Mouse (Mus musculus) MEL (cell line): ENCODE measurements at regions not wholly inside any gene's neighbourhood (a gene's known extent, or its start where the extent isn't known, plus 50 kb on each side); places are given as distances from the start of the nearest gene placed in this dataset.

Source experiments
- DNase-seq: peaks from one replicate; pipeline ENCODE4 v3.0.0; 2011; ENCODE audit warnings: low read depth, low spot score
- H3K27ac ChIP-seq: 2 replicates; pipeline ENCODE4 v1.5.1; 2012; ENCODE audit warnings: low read depth, mild to moderate bottlenecking, control low read depth, low read length, moderate library complexity; ENCODE audit not compliant: control insufficient read depth
- H3K27me3 ChIP-seq, 2 experiments: fragments of 150-350 bp in 1 of 2; sonication (generic) in 1 of 2; 2 replicates each; pipeline ENCODE4 v1.6.1; 2012; ENCODE audit warnings: low read length in 2 of 2, mild to moderate bottlenecking in 2 of 2, improper control_type of control experiment in 1 of 2, moderate library complexity in 1 of 2; ENCODE audit not compliant: insufficient read depth in 2 of 2, control insufficient read depth in 1 of 2
- H3K36me3 ChIP-seq, 2 experiments: 2 replicates each; pipeline ENCODE4 v1.6.1; 2012 to 2014; ENCODE audit warnings: low read length in 2 of 2, improper control_type of control experiment in 1 of 2, inconsistent platforms in 1 of 2, mild to moderate bottlenecking in 1 of 2; ENCODE audit not compliant: insufficient read depth in 2 of 2, control insufficient read depth in 1 of 2
- H3K4me1 ChIP-seq, 2 experiments: fragments of 150-350 bp in 1 of 2; sonication (generic) in 1 of 2; 2 replicates each; pipeline ENCODE4 v1.6.1; 2012; ENCODE audit warnings: low read length in 2 of 2, improper control_type of control experiment in 1 of 2, mild to moderate bottlenecking in 1 of 2; ENCODE audit not compliant: insufficient read depth in 2 of 2, control insufficient read depth in 1 of 2
- H3K4me3 ChIP-seq, 2 experiments: fragments of 150-350 bp in 1 of 2; sonication (generic) in 1 of 2; 2 replicates each; pipeline ENCODE4 v1.5.1; 2012; ENCODE audit warnings: low read depth in 2 of 2, low read length in 2 of 2, mild to moderate bottlenecking in 2 of 2, moderate library complexity in 2 of 2, control low read depth in 1 of 2, improper control_type of control experiment in 1 of 2; ENCODE audit not compliant: control insufficient read depth in 1 of 2, insufficient read depth in 1 of 2
- H3K79me2 ChIP-seq: 2 replicates; pipeline ENCODE4 v1.6.1; 2012; ENCODE audit warnings: mild to moderate bottlenecking, low read length, moderate library complexity; ENCODE audit not compliant: control insufficient read depth, poor library complexity, insufficient read depth
- H3K9ac ChIP-seq: 2 replicates; pipeline ENCODE4 v1.6.1; 2012; ENCODE audit warnings: low read depth, mild to moderate bottlenecking, control low read depth, low read length, moderate library complexity; ENCODE audit not compliant: control insufficient read depth, poor library complexity, severe bottlenecking
- H3K9me3 ChIP-seq: fragments of 150-350 bp; sonication (generic); replicated peaks from 2 replicates; pipeline ENCODE4 v1.6.1; 2012; ENCODE audit warnings: mild to moderate bottlenecking, low read length, improper control_type of control experiment, moderate library complexity; ENCODE audit not compliant: insufficient read depth
- BHLHE40 ChIP-seq: IDR thresholded peaks from 2 replicates; pipeline ENCODE4 v1.6.1; 2012; ENCODE audit warnings: low read depth, mild to moderate bottlenecking, inconsistent platforms, low read length, improper control_type of control experiment, borderline replicate concordance
- CHD2 ChIP-seq: IDR thresholded peaks from 2 replicates; pipeline ENCODE4 v1.6.1; 2011; ENCODE audit warnings: low read length, improper control_type of control experiment
- E2F4 ChIP-seq: IDR thresholded peaks from 2 replicates; pipeline ENCODE4 v1.6.1; 2011; ENCODE audit warnings: low read depth, low read length, improper control_type of control experiment, borderline replicate concordance
- ETS1 ChIP-seq: IDR thresholded peaks from 2 replicates; pipeline ENCODE4 v1.6.1; 2012; ENCODE audit warnings: low read depth, mild to moderate bottlenecking, inconsistent platforms, low read length, improper control_type of control experiment, moderate library complexity
- GATA1 ChIP-seq: IDR thresholded peaks from 2 replicates; pipeline ENCODE4 v1.6.1; 2011; ENCODE audit warnings: low read depth, low read length, improper control_type of control experiment
- HCFC1 ChIP-seq: IDR thresholded peaks from 2 replicates; pipeline ENCODE4 v1.6.1; 2012; ENCODE audit warnings: low read depth, mild to moderate bottlenecking, inconsistent platforms, low read length, improper control_type of control experiment, moderate library complexity
- JUND ChIP-seq: IDR thresholded peaks from 2 replicates; pipeline ENCODE4 v1.6.1; 2011; ENCODE audit warnings: low read depth, mild to moderate bottlenecking, improper control_type of control experiment, low read length
- KAT2A ChIP-seq: conservative IDR thresholded peaks from 2 replicates; pipeline ENCODE4 v1.6.1; 2012; ENCODE audit warnings: low read depth, low read length, improper control_type of control experiment, inconsistent platforms
- MAZ ChIP-seq: IDR thresholded peaks from 2 replicates; pipeline ENCODE4 v1.6.1; 2012; ENCODE audit warnings: low read depth, mild to moderate bottlenecking, inconsistent platforms, low read length, improper control_type of control experiment
- MEF2A ChIP-seq: IDR thresholded peaks from 2 replicates; pipeline ENCODE4 v1.6.1; 2014; ENCODE audit warnings: low read depth, mild to moderate bottlenecking, inconsistent platforms, low read length, improper control_type of control experiment; ENCODE audit not compliant: poor library complexity, insufficient replicate concordance, severe bottlenecking; ENCODE audit errors: extremely low read depth
- POLR2AphosphoS2 ChIP-seq: IDR thresholded peaks from 2 replicates; pipeline ENCODE4 v1.6.1; 2011; ENCODE audit warnings: low read length, improper control_type of control experiment
- POLR2AphosphoS5 ChIP-seq: IDR thresholded peaks from 2 replicates; pipeline ENCODE4 v1.6.1; 2012; ENCODE audit warnings: low read depth, borderline replicate concordance, mild to moderate bottlenecking, inconsistent platforms, low read length, moderate library complexity, mixed read lengths
- RAD21 ChIP-seq: IDR thresholded peaks from 2 replicates; pipeline ENCODE4 v1.6.1; 2011; ENCODE audit warnings: mild to moderate bottlenecking, low read depth, low read length, improper control_type of control experiment
- SMC3 ChIP-seq: IDR thresholded peaks from 2 replicates; pipeline ENCODE4 v1.6.1; 2011; ENCODE audit warnings: low read depth, low read length, improper control_type of control experiment
- TAL1 ChIP-seq: IDR thresholded peaks from 2 replicates; pipeline ENCODE4 v1.6.1; 2012; ENCODE audit warnings: mild to moderate bottlenecking, inconsistent platforms, low read length, moderate library complexity, mixed read lengths
- UBTF ChIP-seq: IDR thresholded peaks from 2 replicates; pipeline ENCODE4 v1.6.1; 2012; ENCODE audit warnings: low read depth, mild to moderate bottlenecking, inconsistent platforms, low read length, improper control_type of control experiment, moderate library complexity, borderline replicate concordance; ENCODE audit not compliant: insufficient read depth
- USF1 ChIP-seq: IDR thresholded peaks from 2 replicates; pipeline ENCODE4 v1.6.1; 2014; ENCODE audit warnings: low read depth, mild to moderate bottlenecking, inconsistent platforms, low read length, improper control_type of control experiment, moderate library complexity
- ZNF384 ChIP-seq: IDR thresholded peaks from 2 replicates; pipeline ENCODE4 v1.6.1; 2012; ENCODE audit warnings: low read depth, mild to moderate bottlenecking, inconsistent platforms, low read length, improper control_type of control experiment

- no peak overlapping the region for H3K9ac ChIP-seq
- no peaks in the 10 kb centered on the region for H3K36me3 ChIP-seq
- no peaks in the 10 kb centered on the region for H3K27me3 ChIP-seq
- TF ChIP-seq POLR2AphosphoS5, result no peak
- TF ChIP-seq POLR2AphosphoS2, result no peak
- no peak for TF ChIP-seq GATA1
- no peak for TF ChIP-seq BHLHE40
- TF ChIP-seq E2F4, result no peak
- no peak for TF ChIP-seq ETS1
- TF ChIP-seq MAZ, result no peak
- no peak for TF ChIP-seq MEF2A
- TF ChIP-seq UBTF, result no peak
- no peak for TF ChIP-seq SMC3
- TF ChIP-seq JUND, result no peak
- no peaks in the 10 kb centered on the region for H3K9me3 ChIP-seq
- H3K27ac ChIP-seq, result no peak overlapping the region
- H3K4me3 ChIP-seq, result no peak overlapping the region
- DNase-seq, result no peak
- no peaks in the 10 kb centered on the region for H3K4me1 ChIP-seq
- H3K79me2 ChIP-seq, result no peaks in the 10 kb centered on the region
Observed at GRCm38 (mm10) chr9:103849079-103849478, 87.4 kb upstream of the Tmem108 start.

DNA sequence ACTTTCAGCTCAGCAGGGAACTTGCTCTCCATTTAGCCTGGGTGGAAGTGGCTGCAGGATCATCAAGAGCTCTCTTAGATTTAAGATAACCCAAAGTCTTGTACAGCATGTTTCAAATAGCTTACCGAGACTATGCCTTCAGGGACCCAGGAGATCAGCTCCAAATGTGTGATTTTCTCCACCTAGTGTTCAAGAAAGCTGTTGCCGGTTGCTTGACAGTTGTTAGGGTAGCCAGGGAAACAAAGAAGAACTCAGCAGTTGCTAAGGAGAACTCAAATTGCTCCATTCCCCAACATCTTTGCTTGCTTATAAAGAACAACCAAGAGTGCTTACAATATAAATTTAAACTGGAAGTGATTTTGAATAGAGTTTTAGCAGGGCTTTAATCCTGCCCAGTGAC lies 91.1 kb upstream of the Tmem108 start:
- Histone ChIP-seq H3K4me3 (no peak overlapping the region), H3K36me3 (no peaks in the 10 kb centered on the region), H3K79me2 (no peaks in the 10 kb centered on the region), H3K4me1 (no peaks in the 10 kb centered on the region), H3K27me3 (no peaks in the 10 kb centered on the region), H3K9ac (no peak overlapping the region), H3K9me3 (no peaks in the 10 kb centered on the region), H3K27ac (no peak overlapping the region)
- no peak for DNase-seq
- TF ChIP-seq CHD2 (no peak), SMC3 (no peak), MEF2A (no peak), USF1 (no peak), BHLHE40 (no peak), TAL1 (no peak), KAT2A (no peak), RAD21 (no peak), HCFC1 (no peak), ZNF384 (no peak), GATA1 (no peak), POLR2AphosphoS2 (no peak)
